Mouse (Mus musculus): ENCODE results near the gene Gng2. TPM values are rescaled to one million over a fixed set of nuclear protein-coding genes. Genes with fewer than 3 reads are reported as not detected.

Gene Gng2
- total and polyA plus RNA-seq, 3 experiments: 11.7 to 14.9 (median 13.0) TPM

DNA sequence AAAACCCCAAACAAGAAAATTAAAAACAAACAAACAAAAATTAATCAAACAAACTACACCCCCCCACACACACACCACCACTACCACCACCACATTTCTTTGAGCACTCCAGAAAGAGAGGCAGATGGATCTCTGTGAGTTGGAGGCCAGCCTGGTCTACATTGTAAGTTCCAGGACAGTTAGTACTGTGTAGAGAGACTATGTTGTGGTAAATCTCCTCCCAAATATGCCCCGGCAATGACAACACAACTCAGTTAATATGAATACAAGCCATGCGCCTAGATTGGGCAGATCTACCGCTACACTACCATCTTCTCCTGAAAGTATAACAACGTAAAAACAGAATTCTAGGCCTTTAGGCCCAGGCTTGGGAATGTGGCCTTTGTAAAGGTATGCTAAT lies 117.1 kb downstream of the Gng2 start:
- TF ChIP-seq POLR2A (IDR thresholded peaks at IDR 0.05; ENCODE audit: insufficient read depth, low read depth, low read length) (no peak), EP300 (IDR thresholded peaks at IDR 0.05; ENCODE audit: insufficient read depth, low read depth, low read length) (no peak), CTCF (IDR thresholded peaks at IDR 0.05) (no peak)
- no peak overlapping the region for H3K27ac ChIP-seq

DNA sequence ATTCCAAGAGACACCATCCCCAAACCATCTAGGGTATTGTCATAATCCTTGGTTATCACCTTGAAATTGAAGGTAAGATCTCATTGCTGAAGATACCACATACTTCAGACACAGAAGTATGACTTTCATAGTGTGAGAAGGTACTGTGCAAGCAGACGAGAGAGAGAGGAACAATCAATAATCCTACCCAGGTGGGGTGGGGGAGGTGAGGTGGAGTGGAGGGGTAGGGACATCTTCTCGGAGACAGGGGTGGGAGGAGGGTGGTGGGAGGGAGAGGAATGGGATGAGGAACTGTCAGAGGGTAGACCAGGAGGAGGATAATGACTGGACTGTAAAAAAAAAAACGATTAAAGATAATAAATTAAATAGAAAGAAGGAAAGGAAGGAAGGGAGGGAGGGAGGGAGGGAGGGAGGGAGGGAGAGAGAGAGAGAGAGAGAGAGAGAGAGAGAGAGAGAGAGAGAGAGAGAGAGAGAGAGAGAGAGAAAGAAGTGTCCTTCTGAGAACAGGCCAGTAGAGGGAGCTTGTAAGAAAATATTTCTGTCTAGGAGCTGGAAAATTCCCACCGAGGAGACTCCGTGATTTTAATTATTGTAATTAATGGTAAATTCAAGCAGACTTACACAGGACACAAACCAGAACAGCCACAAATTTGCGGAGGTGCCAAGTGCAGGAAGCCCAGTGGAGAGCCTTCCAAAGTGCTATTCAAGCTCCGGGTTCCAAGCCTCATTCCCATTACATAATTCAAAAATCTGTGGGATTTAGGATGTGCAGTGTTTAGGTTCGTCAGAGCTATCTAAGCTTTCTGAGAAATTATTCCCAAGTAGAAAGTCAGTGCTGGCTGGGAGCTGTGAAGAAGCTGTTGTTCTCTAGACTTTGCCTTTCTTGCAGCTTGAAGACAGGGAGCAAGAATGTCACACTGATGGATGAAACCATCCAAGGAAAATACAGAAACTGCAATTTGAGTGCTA lies 118.3 kb downstream of the Gng2 start:
- H3K79me2 ChIP-seq (replicated peaks; ENCODE audit: control insufficient read depth, insufficient read depth, low read length): no peaks in the 10 kb centered on the region
- 33% methylated on average over 8 of the region's 8 CpGs for WGBS
- H3K27me3 ChIP-seq (ENCODE audit: control insufficient read depth, insufficient read depth, low read length): no peaks in the 10 kb centered on the region
- H3K4me1 ChIP-seq (ENCODE audit: control insufficient read depth, insufficient read depth, low read length): no peaks in the 10 kb centered on the region
- no peaks in the 10 kb centered on the region for H3K36me3 ChIP-seq (ENCODE audit: control insufficient read depth, insufficient read depth, low read length)
- intact Hi-C loops (cut with DNase I): loop anchor here (1.0 to 2.0 kb wide), 2 partner anchors 118 to 208 kb away; partner anchors contain the start of gene Gng2
- H3K4me3 ChIP-seq: no peak overlapping the region
- no peak overlapping the region for H3K9ac ChIP-seq (ENCODE audit: low read depth, low read length)
- no peak for DNase-seq
- H3K27ac ChIP-seq: no peak overlapping the region
- TF ChIP-seq POLR2A (IDR thresholded peaks at IDR 0.05; ENCODE audit: insufficient read depth, low read depth, low read length) (no peak), CTCF (IDR thresholded peaks at IDR 0.05) (peak; percentile 60), EP300 (IDR thresholded peaks at IDR 0.05; ENCODE audit: insufficient read depth, low read depth, low read length) (no peak)

More for the DNA sequence above, 117.1 kb downstream of the Gng2 start:
- H3K79me2 ChIP-seq (replicated peaks; ENCODE audit: control insufficient read depth, insufficient read depth, low read length): no peaks in the 10 kb centered on the region
- no peak overlapping the region for H3K4me3 ChIP-seq
- no peak overlapping the region for H3K9ac ChIP-seq (ENCODE audit: low read depth, low read length)
- H3K36me3 ChIP-seq (ENCODE audit: control insufficient read depth, insufficient read depth, low read length): no peaks in the 10 kb centered on the region
- intact Hi-C loops (cut with DNase I): no loop called here
- no peaks in the 10 kb centered on the region for H3K4me1 ChIP-seq (ENCODE audit: control insufficient read depth, insufficient read depth, low read length)
- no peaks in the 10 kb centered on the region for H3K27me3 ChIP-seq (ENCODE audit: control insufficient read depth, insufficient read depth, low read length)
- 96% methylated on average over 4 of the region's 4 CpGs for WGBS
- no peak for DNase-seq

GRCm38 (mm10) chr14:19858279-19858678 lies 119.1 kb downstream of the Gng2 start:
- TF ChIP-seq EP300 (IDR thresholded peaks at IDR 0.05; ENCODE audit: insufficient read depth, low read depth, low read length) (no peak), CTCF (IDR thresholded peaks at IDR 0.05) (no peak), POLR2A (IDR thresholded peaks at IDR 0.05; ENCODE audit: insufficient read depth, low read depth, low read length) (no peak)
- Histone ChIP-seq H3K27ac (no peak overlapping the region), H3K4me3 (no peak overlapping the region), H3K27me3 (ENCODE audit: control insufficient read depth, insufficient read depth, low read length) (no peaks in the 10 kb centered on the region), H3K9ac (ENCODE audit: low read depth, low read length) (no peak overlapping the region), H3K79me2 (replicated peaks; ENCODE audit: control insufficient read depth, insufficient read depth, low read length) (no peaks in the 10 kb centered on the region), H3K4me1 (ENCODE audit: control insufficient read depth, insufficient read depth, low read length) (no peaks in the 10 kb centered on the region), H3K36me3 (ENCODE audit: control insufficient read depth, insufficient read depth, low read length) (no peaks in the 10 kb centered on the region)
- DNase-seq: no peak
- 91% methylated on average over 2 of the region's 2 CpGs for WGBS
- intact Hi-C loops (cut with DNase I): loop anchor here (2.0 kb wide), 1 partner anchor 119 kb away; the partner anchor contains the start of gene Gng2

DNA sequence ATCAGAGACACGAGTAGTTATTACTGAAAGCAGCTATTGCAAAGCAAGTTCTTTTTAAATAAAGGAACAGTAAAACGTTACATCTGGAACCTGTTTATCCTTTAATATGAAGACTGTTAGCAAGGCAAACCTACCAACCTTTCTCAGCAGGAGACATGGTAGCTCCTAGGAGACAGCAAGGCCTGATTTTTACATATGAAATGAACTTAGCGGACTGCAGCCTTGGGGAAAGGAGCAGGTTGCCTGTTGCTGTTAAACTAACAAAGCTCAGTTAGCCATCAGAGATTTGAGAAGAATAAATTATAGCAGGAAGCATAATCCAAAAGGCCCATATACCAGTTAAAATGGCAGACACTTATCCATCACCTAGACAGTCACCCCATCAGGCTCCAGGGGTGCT lies 124.0 kb downstream of the Gng2 start:
- intact Hi-C loops (cut with DNase I): no loop called here
- 70% methylated on average over 3 of the region's 3 CpGs for WGBS
- no peak for DNase-seq

DNA sequence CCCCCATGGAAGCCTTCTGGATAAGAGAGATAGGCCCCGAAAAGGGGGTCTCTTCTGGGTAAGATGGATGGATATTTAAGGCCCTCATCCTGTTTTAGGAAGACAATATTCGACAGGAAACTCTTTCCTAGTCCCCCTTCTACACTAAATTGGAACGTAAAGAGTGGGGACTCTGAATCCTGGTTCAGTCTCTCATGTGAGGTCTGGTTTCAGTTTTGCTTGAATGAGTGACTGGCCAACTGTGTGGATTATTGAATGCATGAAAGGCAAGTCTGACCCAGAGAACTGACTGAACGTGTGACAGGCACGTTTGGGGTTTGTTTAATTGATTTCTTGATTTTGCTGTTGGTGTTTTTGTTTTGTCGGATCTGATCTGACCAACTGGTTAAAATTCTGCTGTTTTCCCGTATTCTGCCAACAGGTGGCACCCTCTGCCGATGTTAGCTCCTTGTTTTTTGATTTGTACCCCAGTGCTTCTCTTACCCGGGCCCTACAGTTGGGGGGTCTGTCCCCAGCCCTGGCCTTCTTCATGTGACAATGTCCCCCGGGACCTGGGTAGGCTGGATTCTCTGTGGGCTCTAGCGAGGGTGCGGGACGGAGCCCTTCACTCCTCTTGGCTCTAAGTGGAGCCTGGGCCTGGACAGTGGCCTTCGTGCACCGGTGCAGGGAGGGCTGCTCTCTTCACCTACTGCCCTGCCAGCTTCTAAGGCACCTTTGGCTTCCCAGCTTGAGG lies 137.7 kb downstream of the Gng2 start:
- intact Hi-C loops (cut with DNase I): loop anchor here (1.0 to 2.0 kb wide), 2 partner anchors 228 to 419 kb away; no protein-coding TSS in a partner anchor
- Histone ChIP-seq H3K36me3 (ENCODE audit: control insufficient read depth, insufficient read depth, low read length) (no peaks in the 10 kb centered on the region), H3K4me3 (peak overlapping the region; percentile 48), H3K4me1 (ENCODE audit: control insufficient read depth, insufficient read depth, low read length) (no peaks in the 10 kb centered on the region), H3K27ac (no peak overlapping the region), H3K9ac (ENCODE audit: low read depth, low read length) (peak overlapping the region; percentile 75), H3K27me3 (ENCODE audit: control insufficient read depth, insufficient read depth, low read length) (no peaks in the 10 kb centered on the region), H3K79me2 (replicated peaks; ENCODE audit: control insufficient read depth, insufficient read depth, low read length) (no peaks in the 10 kb centered on the region)
- DNase-seq: peak; percentile 49 to 64
- TF ChIP-seq POLR2A (IDR thresholded peaks at IDR 0.05; ENCODE audit: insufficient read depth, low read depth, low read length) (no peak), CTCF (IDR thresholded peaks at IDR 0.05) (peak; percentile 85), EP300 (IDR thresholded peaks at IDR 0.05; ENCODE audit: insufficient read depth, low read depth, low read length) (no peak)
- WGBS: 24% methylated on average over 15 of the region's 15 CpGs

More for the DNA sequence above, 124.0 kb downstream of the Gng2 start:
- Histone ChIP-seq H3K27me3 (ENCODE audit: control insufficient read depth, insufficient read depth, low read length) (no peaks in the 10 kb centered on the region), H3K36me3 (ENCODE audit: control insufficient read depth, insufficient read depth, low read length) (no peaks in the 10 kb centered on the region), H3K9ac (ENCODE audit: low read depth, low read length) (no peak overlapping the region), H3K79me2 (replicated peaks; ENCODE audit: control insufficient read depth, insufficient read depth, low read length) (no peaks in the 10 kb centered on the region), H3K4me3 (no peak overlapping the region), H3K4me1 (ENCODE audit: control insufficient read depth, insufficient read depth, low read length) (no peaks in the 10 kb centered on the region), H3K27ac (no peak overlapping the region)
- no peak for TF ChIP-seq CTCF (IDR thresholded peaks at IDR 0.05)
- no peak for TF ChIP-seq POLR2A (IDR thresholded peaks at IDR 0.05; ENCODE audit: insufficient read depth, low read depth, low read length)
- no peak for TF ChIP-seq EP300 (IDR thresholded peaks at IDR 0.05; ENCODE audit: insufficient read depth, low read depth, low read length)
